Mouse (Mus musculus): ENCODE data around the gene Vmn1r197. TPM values are rescaled to one million over a fixed set of nuclear protein-coding genes. Genes with fewer than 3 reads are reported as not detected.

The Vmn1r197 gene
- total RNA-seq (2023): not detected

DNA sequence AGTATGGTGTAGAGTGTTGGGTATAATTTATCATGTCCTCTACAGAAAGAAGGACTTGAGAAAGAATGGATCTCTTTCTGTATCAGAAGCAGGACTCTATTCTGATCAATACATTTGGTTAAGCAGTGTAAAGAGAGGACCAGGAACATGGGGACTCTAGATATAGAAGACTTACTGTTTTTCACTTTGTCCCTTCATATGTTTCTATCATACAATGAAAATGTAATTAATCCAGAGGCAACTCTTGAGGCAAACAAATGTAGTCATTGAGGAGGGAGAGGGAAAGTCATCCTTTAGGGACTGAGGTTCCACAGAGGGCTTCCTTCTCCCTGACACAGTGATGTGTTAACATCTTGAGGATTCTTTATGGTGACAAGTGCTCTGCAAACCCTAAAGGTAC lies at the start of gene Vmn1r197:
Gene Vmn1r197, plus strand, starts transcription at position 301 of the 400 bp plus-strand sequence.

DNA sequence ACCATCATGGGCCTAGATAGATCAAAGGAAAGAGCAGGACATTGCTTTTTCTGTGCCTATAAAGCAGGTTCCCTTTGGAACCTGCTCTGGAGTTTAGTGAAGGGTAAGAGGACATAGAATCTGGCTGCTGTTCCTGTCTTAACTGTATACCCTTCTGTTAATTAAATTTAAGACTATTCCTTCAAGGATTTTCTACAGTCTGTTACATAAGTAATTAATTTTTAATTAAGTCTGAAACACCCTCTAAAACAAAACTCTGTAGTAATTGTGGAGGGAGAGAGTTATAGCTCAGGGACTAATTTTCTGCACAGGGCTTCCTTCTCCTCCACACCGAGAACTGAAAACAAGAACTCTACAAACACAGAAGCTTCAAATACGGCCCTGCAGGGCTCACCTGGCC lies 34.8 kb upstream of the Vmn1r197 start, which contains the start of gene Vmn1r196:
Gene Vmn1r196, plus strand, starts transcription at position 301 of the 400 bp plus-strand sequence.

DNA sequence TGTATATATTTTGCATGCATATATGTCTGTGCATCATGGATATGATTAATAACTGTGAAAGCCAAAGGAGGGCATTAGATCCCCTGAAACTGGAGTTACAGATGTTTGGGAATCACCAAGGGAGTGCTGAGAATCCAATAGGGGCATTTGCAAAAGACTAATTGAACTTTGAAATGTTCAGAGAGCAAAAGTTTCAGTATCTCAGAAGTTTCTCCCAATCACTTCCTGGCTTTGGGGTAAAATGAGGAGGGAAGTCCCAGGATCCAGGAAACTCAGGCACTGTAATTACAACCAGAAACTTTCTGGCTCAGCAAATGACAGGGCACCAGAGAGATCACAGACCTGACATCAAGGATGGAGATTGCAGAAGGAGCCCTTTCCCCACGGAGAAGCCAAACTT lies 25.7 kb downstream of the Vmn1r197 start, which contains the start of gene Vmn1r198:
Gene Vmn1r198, plus strand, starts transcription at position 301 of the 400 bp plus-strand sequence.

DNA sequence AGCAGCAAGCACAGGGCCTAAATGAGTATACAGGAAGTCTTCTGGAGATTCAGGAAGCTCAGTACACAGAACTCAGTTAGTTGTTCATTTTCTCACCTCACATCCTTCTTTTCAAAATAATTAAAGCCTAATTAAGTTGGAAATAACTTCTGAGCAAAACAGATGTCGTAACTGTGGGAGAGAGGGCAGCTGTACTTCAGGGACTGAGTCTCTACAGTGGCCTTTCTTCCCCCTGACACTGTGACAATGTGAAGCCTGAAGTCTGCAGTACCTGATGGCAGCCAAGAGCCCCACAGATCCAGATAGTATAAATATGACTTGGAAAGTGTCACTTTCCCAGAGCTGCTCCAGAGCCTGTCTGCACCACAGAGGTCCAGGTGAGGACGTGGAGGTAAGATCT lies 55.1 kb downstream of the Vmn1r197 start, which contains the start of gene Vmn1r199:
Gene Vmn1r199, plus strand, starts transcription at position 301 of the 400 bp plus-strand sequence.

Other genes starting within 250 kb of the Vmn1r197 start
- gene Vmn1r188, start 240.1 kb upstream of the Vmn1r197 start, total RNA-seq (2023): not detected
- not detected for gene Vmn1r189, start 218.8 kb upstream of the Vmn1r197 start, total RNA-seq (2023)
- not detected for gene Vmn1r191, start 140.6 kb upstream of the Vmn1r197 start, total RNA-seq (2023)
- gene Vmn1r192, start 133.4 kb upstream of the Vmn1r197 start, total RNA-seq (2023): not detected
- gene Vmn1r193, start 101.4 kb upstream of the Vmn1r197 start, total RNA-seq (2023): not detected
- not detected for gene Vmn1r194, start 80.4 kb upstream of the Vmn1r197 start, total RNA-seq (2023)
- gene Vmn1r195, start 54.1 kb upstream of the Vmn1r197 start, total RNA-seq (2023): not detected
- gene Vmn1r196, start 34.7 kb upstream of the Vmn1r197 start, total RNA-seq (2023): not detected
- not detected for gene Vmn1r198, start 25.8 kb downstream of the Vmn1r197 start, total RNA-seq (2023)
- not detected for gene Vmn1r199, start 55.2 kb downstream of the Vmn1r197 start, total RNA-seq (2023)
- gene Vmn1r200, start 65.8 kb downstream of the Vmn1r197 start, total RNA-seq (2023): not detected
- not detected for gene Vmn1r201, start 147.3 kb downstream of the Vmn1r197 start, total RNA-seq (2023)
- gene Vmn1r202, start 180.8 kb downstream of the Vmn1r197 start, total RNA-seq (2023): 0.15 TPM
- gene Vmn1r203, start 193.5 kb downstream of the Vmn1r197 start, total RNA-seq (2023): not detected
- not detected for gene Vmn1r204, start 228.6 kb downstream of the Vmn1r197 start, total RNA-seq (2023)

All from CD4-positive naive resting alpha-beta T cell, adult 76 days (primary cell).